Mouse (Mus musculus): ENCODE measurements around the gene Parvg.
"Not testable (repeated sequence)": the region's sequence is repeated elsewhere in the genome, so short reads cannot be mapped to it uniquely, and the experiment has no call there.

Parvg gene

GRCm38 (mm10) chr15:84323966-84324869 lies at the start of gene Parvg:
Gene Parvg, plus strand, starts transcription at chr15:84324026.
- no peak for DNase-seq

GRCm38 (mm10) chr15:84276066-84276465 lies 47.8 kb upstream of the Parvg start:
- no peak for DNase-seq

- peak; percentile 51 for DNase-seq
These were observed 45.7 kb upstream of the Parvg start for GRCm38 (mm10) chr15:84278091-84278490.

- DNase-seq: no peak
These were observed 45.2 kb upstream of the Parvg start for GRCm38 (mm10) chr15:84278656-84279055.

- DNase-seq: no peak
These were observed 43.5 kb upstream of the Parvg start for GRCm38 (mm10) chr15:84280309-84280708.

GRCm38 (mm10) chr15:84280712-84281347 lies 43.0 kb upstream of the Parvg start:
- no peak for DNase-seq

- no peak for DNase-seq
These were observed 41.4 kb upstream of the Parvg start for GRCm38 (mm10) chr15:84282206-84283085.

- peak; percentile 73 for DNase-seq
These were observed 39.8 kb upstream of the Parvg start for GRCm38 (mm10) chr15:84284059-84284458.

- DNase-seq: no peak
These were observed 38.4 kb upstream of the Parvg start for GRCm38 (mm10) chr15:84285453-84285852.

- not testable (repeated sequence) for DNase-seq
These were observed 34.9 kb upstream of the Parvg start for GRCm38 (mm10) chr15:84288953-84289352.

GRCm38 (mm10) chr15:84291097-84291496 lies 32.7 kb upstream of the Parvg start:
- no peak for DNase-seq

- DNase-seq: no peak
These were observed 30.2 kb upstream of the Parvg start for GRCm38 (mm10) chr15:84293590-84293989.

GRCm38 (mm10) chr15:84294391-84294790 lies 29.4 kb upstream of the Parvg start:
- no peak for DNase-seq

- DNase-seq: peak; percentile 38
These were observed 28.6 kb upstream of the Parvg start for GRCm38 (mm10) chr15:84295225-84295624.

GRCm38 (mm10) chr15:84297454-84297853 lies 26.4 kb upstream of the Parvg start:
- DNase-seq: no peak

- peak; percentile 65 for DNase-seq
These were observed 24.9 kb upstream of the Parvg start for GRCm38 (mm10) chr15:84298804-84299370.

- no peak for DNase-seq
These were observed 24.0 kb upstream of the Parvg start for GRCm38 (mm10) chr15:84299662-84300333.

- DNase-seq: no peak
These were observed 23.2 kb upstream of the Parvg start for GRCm38 (mm10) chr15:84300591-84300990.

GRCm38 (mm10) chr15:84301026-84301425 lies 22.8 kb upstream of the Parvg start:
- DNase-seq: peak; percentile 71

- DNase-seq: no peak
These were observed 22.0 kb upstream of the Parvg start for GRCm38 (mm10) chr15:84301641-84302420.

- DNase-seq: no peak
These were observed 20.6 kb upstream of the Parvg start for GRCm38 (mm10) chr15:84303264-84303663.
